Mouse (Mus musculus): ENCODE data around the gene Urm1.

The Urm1 gene

GRCm38 (mm10) chr2:29827709-29828024 lies 7.8 kb downstream of the Urm1 start:
- in situ Hi-C loops (cut with MseI, MboI), result no loop called here

- in situ Hi-C loops (cut with MseI, MboI), result no loop called here
These were observed 11.2 kb downstream of the Urm1 start for GRCm38 (mm10) chr2:29831106-29831505.

GRCm38 (mm10) chr2:29833796-29834195 lies 13.9 kb downstream of the Urm1 start:
- in situ Hi-C loops (cut with MseI, MboI), result no loop called here

- in situ Hi-C loops (cut with MseI, MboI), result no loop called here
These were observed 15.6 kb downstream of the Urm1 start for GRCm38 (mm10) chr2:29835391-29835899.

- in situ Hi-C loops (cut with MseI, MboI), result no loop called here
These were observed 19.6 kb downstream of the Urm1 start for GRCm38 (mm10) chr2:29839460-29839859.

GRCm38 (mm10) chr2:29843231-29844105 lies 23.6 kb downstream of the Urm1 start:
- in situ Hi-C loops (cut with MseI, MboI), result no loop called here

GRCm38 (mm10) chr2:29844115-29844514 lies 24.2 kb downstream of the Urm1 start:
- in situ Hi-C loops (cut with MseI, MboI), result no loop called here

GRCm38 (mm10) chr2:29844661-29845060 lies 24.8 kb downstream of the Urm1 start:
- in situ Hi-C loops (cut with MseI, MboI), result no loop called here

GRCm38 (mm10) chr2:29845636-29846035 lies 25.8 kb downstream of the Urm1 start:
- in situ Hi-C loops (cut with MseI, MboI), result no loop called here

GRCm38 (mm10) chr2:29846061-29846853 lies 26.4 kb downstream of the Urm1 start:
- in situ Hi-C loops (cut with MseI, MboI), result no loop called here

- in situ Hi-C loops (cut with MseI, MboI), result no loop called here
These were observed 27.0 kb downstream of the Urm1 start for GRCm38 (mm10) chr2:29846911-29847310.

- in situ Hi-C loops (cut with MseI, MboI), result no loop called here
These were observed 29.2 kb downstream of the Urm1 start for GRCm38 (mm10) chr2:29849041-29849440.

GRCm38 (mm10) chr2:29849841-29850480 lies 30.1 kb downstream of the Urm1 start:
- in situ Hi-C loops (cut with MseI, MboI), result no loop called here

GRCm38 (mm10) chr2:29852957-29853485 lies 33.1 kb downstream of the Urm1 start:
- in situ Hi-C loops (cut with MseI, MboI), result no loop called here

GRCm38 (mm10) chr2:29853736-29854135 lies 33.9 kb downstream of the Urm1 start:
- in situ Hi-C loops (cut with MseI, MboI), result no loop called here

GRCm38 (mm10) chr2:29855585-29856210 lies 35.8 kb downstream of the Urm1 start:
- in situ Hi-C loops (cut with MseI, MboI), result no loop called here

GRCm38 (mm10) chr2:29856451-29857260 lies 36.8 kb downstream of the Urm1 start:
- in situ Hi-C loops (cut with MseI, MboI), result no loop called here

- in situ Hi-C loops (cut with MseI, MboI), result no loop called here
These were observed 37.5 kb downstream of the Urm1 start for GRCm38 (mm10) chr2:29857341-29857740.

GRCm38 (mm10) chr2:29857967-29858366 lies 38.1 kb downstream of the Urm1 start:
- in situ Hi-C loops (cut with MseI, MboI), result no loop called here

- in situ Hi-C loops (cut with MseI, MboI), result no loop called here
These were observed 39.0 kb downstream of the Urm1 start for GRCm38 (mm10) chr2:29858748-29859473.
